Mouse (Mus musculus) erythroblast, adult 5-6 weeks (primary cell): ENCODE measurements around the gene Lars2. TPM values are rescaled to one million over a fixed set of nuclear protein-coding genes. Genes with fewer than 3 reads are reported as not detected.
"Not testable (repeated sequence)": the region's sequence is repeated elsewhere in the genome, so short reads cannot be mapped to it uniquely, and the experiment has no call there.

Experiments used
- ATAC-seq: replicated peaks from 2 replicates; pipeline ENCODE4 v1.8.0; 2016; ENCODE audit warnings: moderate number of reproducible peaks, mild to moderate bottlenecking, moderate TSS enrichment, inconsistent platforms; ENCODE audit not compliant: poor library complexity, low FRiP score, severe bottlenecking
- total RNA-seq, 2 experiments: library from RNA; stranded (forward) in 1 of 2; stranded (reverse) in 1 of 2; fragments of 150-400 nt in 1 of 2; fragments of 200-764, 138-1000 nt in 1 of 2; gene quantifications; 2 replicates each; pipeline versions ENCODE4 v1.2.3 to v1.2.4; 2015 to 2017; ENCODE audit warnings: low replicate concordance in 2 of 2

Gene Lars2
- total RNA-seq, 2 experiments from 2014 or later: 52.1 to 2,544 TPM

DNA sequence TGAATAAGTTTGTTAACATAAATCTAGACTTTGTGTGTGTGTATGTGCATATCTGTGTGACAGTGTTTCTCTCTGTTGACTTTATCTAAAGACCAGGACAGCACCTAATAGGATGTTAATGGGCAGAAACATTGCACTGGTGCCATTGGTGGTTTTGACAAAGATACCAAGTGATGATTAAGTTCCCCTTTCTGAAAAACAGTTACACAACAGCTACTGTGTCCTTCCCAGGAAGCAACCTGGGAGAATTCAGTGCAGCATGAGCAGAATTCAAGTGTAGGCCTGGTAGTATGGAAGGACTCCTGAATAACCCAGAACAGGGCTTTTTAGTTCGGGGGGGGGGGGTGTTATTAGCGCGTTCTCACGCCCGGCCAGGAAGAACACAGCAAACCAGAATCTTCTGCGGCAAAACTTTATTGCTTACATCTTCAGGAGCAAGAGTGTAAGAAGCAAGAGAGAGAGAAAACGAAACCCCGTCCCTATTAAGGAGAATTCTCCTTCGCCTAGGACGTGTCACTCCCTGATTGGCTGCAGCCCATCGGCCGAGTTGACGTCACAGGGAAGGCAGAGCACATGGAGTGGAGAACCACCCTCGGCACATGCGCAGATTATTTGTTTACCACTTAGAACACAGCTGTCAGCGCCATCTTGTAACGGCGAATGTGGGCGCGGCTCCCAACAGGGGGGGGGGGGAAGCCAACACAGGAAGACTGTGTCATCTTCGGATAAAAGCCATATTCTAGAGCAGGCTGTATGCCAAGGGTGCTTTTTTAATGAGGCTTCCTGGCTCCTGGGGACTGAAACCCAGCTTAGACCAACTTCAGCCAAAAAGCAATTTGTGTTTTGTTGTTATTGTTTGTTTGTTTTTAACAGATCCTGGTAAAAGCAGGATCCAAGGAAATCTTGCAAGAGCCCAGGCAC lies 21.6 kb downstream of the Lars2 start:
- not testable (repeated sequence) for ATAC-seq

GRCm38 (mm10) chr9:123391140-123391849 lies 24.6 kb downstream of the Lars2 start:
- no peak for ATAC-seq

DNA sequence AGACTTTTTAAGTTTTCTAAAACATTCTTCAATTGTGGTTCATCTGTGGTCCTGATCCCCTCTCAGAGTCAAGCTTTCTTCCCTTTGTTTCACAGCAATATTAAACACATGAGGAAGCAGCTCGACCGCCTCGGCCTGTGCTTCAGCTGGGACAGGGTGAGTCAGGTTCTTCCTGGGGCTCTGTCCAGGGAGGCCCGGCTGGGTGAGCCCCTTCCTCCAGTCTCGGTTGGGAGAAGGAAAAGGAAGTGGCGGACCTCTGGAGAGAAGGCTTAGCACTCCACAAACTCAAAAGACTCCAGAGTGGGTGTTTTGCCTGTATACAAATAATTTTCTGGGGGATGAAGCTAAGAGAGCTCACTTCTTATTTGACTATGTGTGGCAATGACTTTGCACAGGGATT lies 28.1 kb downstream of the Lars2 start:
- ATAC-seq: no peak

- ATAC-seq: no peak
Observed at GRCm38 (mm10) chr9:123397701-123398100, 31.0 kb downstream of the Lars2 start.

DNA sequence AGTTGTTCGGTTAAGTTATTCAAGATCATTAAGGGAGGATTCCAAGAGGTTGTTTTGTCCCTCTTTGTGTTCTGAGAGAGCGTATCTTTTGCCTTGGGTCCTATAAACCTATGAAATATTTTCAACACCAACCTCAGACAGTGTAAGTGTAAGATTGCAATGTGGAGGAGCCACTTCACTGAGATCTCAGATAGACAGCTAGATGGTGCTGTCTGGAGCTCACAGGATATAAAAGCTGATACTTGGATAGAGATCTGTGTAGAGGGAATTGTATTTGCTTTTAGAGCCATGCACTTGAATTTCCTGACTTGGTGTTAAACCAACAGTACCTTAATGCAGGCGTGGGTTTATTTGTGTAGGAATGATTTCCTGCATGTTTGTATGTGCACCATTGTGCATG lies 35.5 kb downstream of the Lars2 start:
- no peak for ATAC-seq

DNA sequence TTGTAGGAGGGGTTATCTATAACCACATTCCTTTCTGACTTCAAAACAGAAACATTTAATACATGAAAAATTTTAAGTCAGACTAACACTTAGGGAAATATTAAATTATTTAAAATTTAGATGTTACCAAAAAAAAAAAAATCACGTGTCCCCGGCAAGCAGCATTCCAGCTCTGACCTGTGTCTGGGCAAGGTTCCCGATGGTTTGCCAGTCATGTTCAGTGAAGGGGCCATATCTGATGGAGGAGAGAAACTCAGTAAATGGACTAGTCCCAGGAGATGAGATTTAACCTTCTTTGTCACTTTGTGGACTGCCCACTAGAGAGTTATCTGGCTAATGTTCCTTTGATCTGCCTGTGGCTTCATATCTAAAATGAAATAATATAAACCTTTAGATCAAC lies 36.3 kb downstream of the Lars2 start:
- ATAC-seq: no peak

- ATAC-seq: no peak
Observed at GRCm38 (mm10) chr9:123405231-123405630, 38.5 kb downstream of the Lars2 start.

GRCm38 (mm10) chr9:123408771-123409170 lies 42.0 kb downstream of the Lars2 start:
- ATAC-seq: no peak

DNA sequence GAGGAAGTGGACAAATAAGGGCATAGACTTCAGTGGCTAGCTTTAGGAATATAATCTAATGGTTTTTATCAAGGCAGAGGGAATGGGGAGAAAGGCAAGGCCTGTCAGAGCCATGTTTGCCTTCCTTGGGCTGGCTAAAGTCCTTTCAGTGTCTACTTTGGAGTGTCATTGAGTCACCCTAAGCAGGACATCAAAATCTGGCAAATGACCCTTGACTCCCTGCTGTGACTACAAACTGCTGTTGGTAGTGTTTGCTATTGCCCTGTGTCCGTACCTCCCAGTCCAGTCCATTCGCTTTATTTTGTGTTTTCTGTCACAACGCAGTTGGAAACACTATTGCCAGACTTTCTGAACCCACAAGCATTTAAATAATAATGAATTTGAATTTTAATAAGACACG lies 63.1 kb downstream of the Lars2 start:
- no peak for ATAC-seq

DNA sequence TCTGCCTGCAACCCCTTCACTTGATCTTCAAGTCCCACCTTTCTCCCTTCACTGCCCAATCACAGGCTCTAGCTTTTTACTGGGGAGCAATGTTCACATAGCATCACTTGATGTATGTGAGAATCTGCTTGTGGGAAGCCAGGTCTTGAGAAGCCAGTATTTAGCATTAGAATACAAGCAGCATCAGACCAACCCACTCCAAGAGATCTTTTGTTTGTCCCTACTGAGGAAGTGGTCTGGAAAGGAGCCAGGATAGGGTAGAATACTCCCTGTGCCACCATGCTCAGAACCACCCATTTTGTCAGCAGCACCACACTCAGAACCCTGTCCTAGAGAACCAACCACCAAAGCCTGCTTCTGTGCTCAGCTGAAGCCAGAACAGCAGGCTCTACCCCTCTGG lies 64.2 kb downstream of the Lars2 start:
- no peak for ATAC-seq

GRCm38 (mm10) chr9:123438223-123438622 lies 71.5 kb downstream of the Lars2 start:
- ATAC-seq: no peak

GRCm38 (mm10) chr9:123440230-123441058 lies 73.7 kb downstream of the Lars2 start:
- ATAC-seq: no peak

DNA sequence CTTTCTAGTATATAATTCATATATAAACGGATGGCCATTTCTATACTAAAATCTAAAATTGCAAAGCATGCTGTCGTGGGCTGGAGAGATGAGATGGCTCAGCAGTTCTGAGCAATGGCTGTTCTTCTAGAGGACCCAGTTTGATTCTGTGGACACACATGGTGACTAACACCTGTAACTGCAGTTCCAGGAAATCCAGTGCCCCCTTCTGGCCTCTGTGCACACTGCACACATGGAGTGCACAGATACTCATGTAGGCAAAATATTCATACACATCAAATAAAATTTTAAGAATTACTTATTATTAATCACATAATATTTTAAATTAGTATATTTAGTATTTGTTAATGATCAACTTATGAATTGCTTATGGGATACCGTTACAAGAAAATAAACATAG lies 80.4 kb downstream of the Lars2 start:
- ATAC-seq: not testable (repeated sequence)

DNA sequence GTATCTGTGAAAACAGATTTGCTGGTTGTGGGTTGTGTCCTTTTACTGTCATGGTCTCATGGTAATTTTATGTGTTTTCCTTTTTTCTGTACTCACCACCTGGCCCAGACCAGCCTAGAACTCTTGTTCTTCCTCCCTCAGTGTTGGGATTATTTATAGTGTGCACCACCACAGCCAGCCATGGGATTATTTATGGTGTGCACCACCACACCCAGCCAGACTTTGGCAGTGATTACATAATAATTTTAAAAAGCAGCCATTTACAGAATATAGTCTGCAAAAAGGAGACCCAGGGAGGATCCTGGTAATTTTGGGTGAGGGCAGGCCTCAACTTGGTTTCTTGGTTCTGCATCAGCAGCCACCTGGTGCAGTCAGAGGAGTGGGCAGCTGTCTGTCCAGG lies 81.9 kb downstream of the Lars2 start:
- ATAC-seq: no peak

DNA sequence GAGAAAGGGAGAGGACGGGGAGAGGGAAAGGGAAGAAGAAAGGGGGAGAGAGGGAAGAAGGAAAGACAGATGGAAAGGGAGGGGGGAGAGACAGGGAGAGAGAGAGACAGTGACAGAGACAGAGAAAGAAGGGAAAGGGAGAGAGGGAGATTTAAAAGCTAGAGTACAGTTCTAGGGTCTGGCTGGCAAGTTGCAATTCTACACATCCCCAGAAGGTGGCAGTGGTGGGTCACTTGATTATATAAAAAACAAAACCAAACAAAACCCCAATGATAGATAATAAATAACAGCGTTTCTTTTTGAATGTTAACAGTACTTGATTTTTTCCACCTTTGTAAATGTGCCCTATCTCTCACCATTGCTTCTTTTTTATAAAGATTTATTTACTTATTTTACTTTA lies 83.4 kb downstream of the Lars2 start:
- ATAC-seq: 0 out of 2 replicates have a peak, but pooled peaks have one; percentile 31

GRCm38 (mm10) chr9:123451772-123452171 lies 85.0 kb downstream of the Lars2 start:
- ATAC-seq: no peak

GRCm38 (mm10) chr9:123456634-123457602 lies 90.2 kb downstream of the Lars2 start:
- ATAC-seq: no peak

GRCm38 (mm10) chr9:123457603-123458002 lies 90.9 kb downstream of the Lars2 start:
- ATAC-seq: no peak

- no peak for ATAC-seq
Observed at GRCm38 (mm10) chr9:123467141-123467620, 100.5 kb downstream of the Lars2 start.
